In the genomic region with DNA sequence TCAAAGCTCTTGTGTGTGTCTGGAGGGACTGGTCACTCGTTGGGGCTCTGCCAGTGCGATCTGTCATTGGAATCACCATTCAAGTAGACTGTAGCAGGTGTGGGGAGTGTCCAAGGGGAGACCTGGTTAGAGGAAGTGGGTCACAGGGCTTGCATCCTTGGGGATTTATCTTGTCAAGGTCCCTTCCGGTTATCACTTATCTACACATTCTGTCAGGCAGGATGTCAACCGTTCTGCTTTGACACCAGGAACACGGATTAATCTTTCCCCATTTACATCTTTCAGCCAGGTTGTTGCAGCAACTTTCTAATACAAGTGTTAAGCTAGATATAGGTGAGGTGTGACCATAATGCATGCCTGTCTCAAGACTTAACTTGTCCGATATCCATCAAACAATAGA, we compare ENCODE assay signal across 17 mouse cellular contexts. TPM values are rescaled to one million over a fixed set of nuclear protein-coding genes. Genes with fewer than 3 reads are reported as not detected.
"Had no signal": no experiment of that assay in that cellular context is flagged by ENCODE, and none has a peak within 500 bp of the region (broad histone marks: within the 10 kb centered on the region; RNA-seq: fewer than 3 reads in every experiment).

No protein-coding gene starts in this region.

- H3K27me3 ChIP-seq: midbrain, embryonic 15.5 days; neural tube, embryonic 12.5 days; stomach, embryonic 15.5 days had no signal

- H3K4me1 ChIP-seq: midbrain, embryonic 15.5 days had no signal

- DNase-seq: lung, adult 18-20 months; lung, embryonic 14.5 days; lung, postnatal 10 days; lung, postnatal 4 days; right cerebral cortex, postnatal 14 days; thymus, adult 2 months; thymus, postnatal 25 days; thymus, postnatal 4 days had no signal

- H3K9ac ChIP-seq: lung, embryonic 14.5 days; midbrain, embryonic 13.5 days; midbrain, embryonic 15.5 days; neural tube, embryonic 12.5 days; stomach, embryonic 15.5 days had no signal

- H3K9me3 ChIP-seq: midbrain, embryonic 13.5 days; neural tube, embryonic 12.5 days; stomach, embryonic 15.5 days had no signal

- H3K4me3 ChIP-seq: megakaryocyte, embryonic 14.5 days; midbrain, embryonic 13.5 days; midbrain, embryonic 15.5 days; neural tube, embryonic 12.5 days; stomach, embryonic 15.5 days had no signal

- H3K36me3 ChIP-seq: midbrain, embryonic 13.5 days; midbrain, embryonic 15.5 days; neural tube, embryonic 12.5 days; stomach, embryonic 15.5 days had no signal

- H3K27ac ChIP-seq: midbrain, embryonic 13.5 days; midbrain, embryonic 15.5 days; neural tube, embryonic 12.5 days; stomach, embryonic 15.5 days; stomach, postnatal 0 days had no signal

RNA-seq across cellular contexts. Expression of gene C1qtnf1, which starts 27.8 kb away (rescaled TPM):
- total RNA-seq: megakaryocyte progenitor cell, adult 5-6 weeks; monocyte, adult 5-6 weeks; neutrophil, adult 5-6 weeks had no signal
